Mouse (Mus musculus) embryonic fibroblast, embryonic 13.5 days (primary cell): ENCODE data around the gene Gm6096. TPM values are rescaled to one million over a fixed set of nuclear protein-coding genes. Genes with fewer than 3 reads are reported as not detected.
A peak's percentile ranks its signal among the peaks of the same experiment; 100 is the strongest.

Experiments used
- H3K27ac ChIP-seq: 2 replicates; pipeline ENCODE4 v1.5.1; 2012; ENCODE audit warnings: low read length, control low read depth, inconsistent platforms; ENCODE audit not compliant: insufficient read depth
- H3K4me1 ChIP-seq: 2 replicates; pipeline ENCODE4 v1.6.1; 2011; ENCODE audit warnings: low read length; ENCODE audit not compliant: control insufficient read depth, insufficient read depth
- H3K4me3 ChIP-seq: 2 replicates; pipeline ENCODE4 v1.5.1; 2011; ENCODE audit warnings: mild to moderate bottlenecking, control low read depth, low read length; ENCODE audit not compliant: insufficient read depth
- CTCF ChIP-seq: IDR thresholded peaks from 2 replicates; pipeline ENCODE4 v1.5.1; 2011; ENCODE audit warnings: mild to moderate bottlenecking, control low read depth, low read length, moderate library complexity, borderline replicate concordance; ENCODE audit not compliant: insufficient read depth
- POLR2A ChIP-seq: IDR thresholded peaks from 2 replicates; pipeline ENCODE4 v1.6.1; 2011; ENCODE audit warnings: low read depth, mild to moderate bottlenecking, control low read depth, low read length, moderate library complexity
- polyA plus RNA-seq: library from polyadenylated mRNA; stranded (reverse); fragments of >200 nt; gene quantifications from 2 replicates; pipeline ENCODE4 v1.2.4, GENCODE M21; 2011; ENCODE audit warnings: low read depth; ENCODE audit not compliant: missing spikeins, insufficient read length

Gm6096 gene
- polyA plus RNA-seq, 1 experiment: not detected

GRCm38 (mm10) chr7:34292633-34293032 lies 41.8 kb downstream of the Gm6096 start:
- H3K4me1 ChIP-seq: peaks cover 3% of the 10 kb centered on the region; the same call in 1 of the 2 replicates
- TF ChIP-seq CTCF (no peak), POLR2A (no peak)

GRCm38 (mm10) chr7:34296124-34296523 lies 45.3 kb downstream of the Gm6096 start:
- no peak for TF ChIP-seq POLR2A
- TF ChIP-seq CTCF: no peak
- H3K4me1 ChIP-seq: peaks cover 3% of the 10 kb centered on the region

More at GRCm38 (mm10) chr7:34292633-34293032, 41.8 kb downstream of the Gm6096 start:
- no peak overlapping the region for H3K4me3 ChIP-seq
- H3K27ac ChIP-seq: no peak overlapping the region

DNA sequence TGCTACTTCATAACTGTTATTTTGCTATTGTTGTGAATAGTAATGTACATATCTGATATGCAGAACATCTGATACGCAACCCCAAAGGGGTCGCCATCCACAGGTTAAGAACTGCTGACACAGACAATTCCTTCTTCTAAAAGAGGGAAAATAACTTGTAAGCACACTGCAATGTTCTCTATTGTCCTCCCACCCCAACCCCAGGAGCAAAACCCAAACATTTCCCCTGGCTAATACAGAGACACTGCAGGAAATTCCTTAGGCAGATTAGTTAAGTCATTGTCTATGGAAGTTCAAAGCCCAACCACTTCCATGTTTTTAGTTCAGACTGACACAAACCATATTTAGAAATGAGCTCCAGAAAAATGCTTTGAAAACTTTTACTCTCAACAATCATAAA lies 48.0 kb downstream of the Gm6096 start:
- Histone ChIP-seq H3K4me1 (peaks cover 3% of the 10 kb centered on the region), H3K27ac (peak overlapping the region; percentile 70; the same call in 1 of the 2 replicates), H3K4me3 (no peak overlapping the region)
- no peak for TF ChIP-seq POLR2A
- no peak for TF ChIP-seq CTCF

More at GRCm38 (mm10) chr7:34296124-34296523, 45.3 kb downstream of the Gm6096 start:
- H3K27ac ChIP-seq: no peak overlapping the region
- no peak overlapping the region for H3K4me3 ChIP-seq

Other genes with a start within 250 kb of the Gm6096 start
- not detected in 2 replicates for gene Scgb2b27, start 237.1 kb upstream of the Gm6096 start, polyA plus RNA-seq
- gene Scgb1b27, start 229.6 kb upstream of the Gm6096 start, polyA plus RNA-seq: not detected in 2 replicates
- gene Scgb1b30, start 155.6 kb upstream of the Gm6096 start, polyA plus RNA-seq: not detected in 2 replicates
- gene Wtip, start 117.8 kb upstream of the Gm6096 start, polyA plus RNA-seq: 32.7 and 33.2 TPM in 2 replicates
- 108 and 123 TPM in 2 replicates for gene Uba2, start 81.4 kb upstream of the Gm6096 start, polyA plus RNA-seq
- 16.8 and 18.6 TPM in 2 replicates for gene Pdcd2l, start 54.4 kb upstream of the Gm6096 start, polyA plus RNA-seq
- gene Gpi1, start 20.7 kb upstream of the Gm6096 start, polyA plus RNA-seq: 244 and 331 TPM in 2 replicates
- 49.8 and 62.1 TPM in 2 replicates for gene 4931406P16Rik, start 62.5 kb downstream of the Gm6096 start, polyA plus RNA-seq
- gene Lsm14a, start 142.3 kb downstream of the Gm6096 start, polyA plus RNA-seq: 131 and 166 TPM in 2 replicates